Mouse (Mus musculus) brain, adult 2 months (tissue): ENCODE data around the gene Ddx18.

Source experiments
- DNase-seq: peaks from one replicate; pipeline ENCODE4 v3.0.0; 2011; ENCODE audit warnings: low read depth, low spot score

Ddx18 gene

DNA sequence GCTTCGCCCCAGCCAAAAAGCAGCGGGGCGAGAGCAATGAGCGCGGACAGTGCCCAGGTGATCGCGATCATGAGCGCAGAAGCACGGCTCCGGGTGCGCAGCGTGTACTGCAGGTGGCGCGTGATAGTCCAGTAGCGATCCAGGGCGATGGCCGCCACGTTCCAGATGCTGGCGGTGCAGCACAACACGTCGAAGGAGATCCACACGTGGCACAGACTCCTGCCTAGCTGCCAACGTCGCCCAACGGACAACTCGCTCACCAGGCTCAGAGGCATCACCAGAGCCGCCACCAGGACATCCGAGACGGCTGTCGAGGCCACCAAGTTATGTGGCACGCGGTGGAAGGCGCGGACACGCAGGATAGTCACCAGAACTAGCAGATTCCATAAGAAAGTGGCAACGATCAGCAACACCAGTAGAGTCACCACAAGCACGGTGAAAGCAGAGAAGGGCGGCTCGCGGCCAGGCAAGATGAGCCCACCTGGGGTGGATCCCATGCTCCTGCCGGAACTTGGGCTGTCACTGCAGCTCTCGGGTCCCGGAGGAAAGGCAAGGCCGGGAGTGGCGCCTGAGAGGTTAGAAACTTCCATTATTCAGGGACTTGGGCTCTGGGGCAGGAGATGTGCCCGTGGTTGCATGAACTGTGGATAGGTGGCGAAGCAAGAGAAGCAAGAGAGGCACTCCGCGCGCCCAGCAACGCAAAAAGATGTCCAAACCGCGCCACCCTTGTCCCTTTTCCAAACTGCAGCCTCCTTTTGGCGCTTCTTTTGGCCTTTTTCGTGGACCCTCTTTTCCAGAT, 40.0 kb downstream of the Ddx18 start:
- DNase-seq = peak; percentile 17

DNA sequence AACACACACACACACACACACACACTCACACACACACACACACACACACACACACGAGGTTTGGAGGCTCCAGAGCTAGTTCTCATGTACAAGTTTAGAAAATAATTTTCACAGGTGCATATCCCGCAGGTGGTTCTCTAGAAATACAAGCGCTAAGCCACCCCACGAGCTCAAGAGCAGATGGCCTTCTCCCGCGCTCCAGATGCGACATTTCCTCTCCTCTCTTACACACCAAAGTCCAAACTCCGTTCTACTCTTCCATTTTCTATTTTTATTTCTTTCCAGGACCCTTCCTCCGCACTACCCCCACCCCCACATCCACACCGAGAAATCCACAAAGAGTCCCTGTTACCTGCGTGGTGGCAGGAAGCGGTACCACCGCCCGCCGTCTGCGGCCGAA, 40.7 kb downstream of the Ddx18 start:
- peak; percentile 61 for DNase-seq

DNA sequence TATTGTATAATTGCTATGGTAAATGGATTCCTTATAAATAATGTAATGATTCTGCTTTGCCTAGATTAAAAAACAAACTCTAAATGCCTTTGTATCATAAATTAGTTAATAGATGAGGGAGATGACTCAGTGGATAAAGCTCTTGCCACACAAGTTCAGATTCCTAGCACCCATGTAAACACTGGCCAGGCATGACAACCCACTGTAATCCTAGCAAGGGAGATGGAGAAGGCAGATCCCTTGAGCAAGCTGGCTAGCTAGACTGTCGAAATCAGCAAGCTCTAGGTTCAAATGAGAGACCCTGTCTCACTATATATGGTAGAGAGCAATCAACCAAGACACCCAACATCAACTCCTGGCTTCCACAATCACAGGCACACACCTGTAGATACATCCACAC, 49.2 kb downstream of the Ddx18 start:
- DNase-seq = no peak

DNA sequence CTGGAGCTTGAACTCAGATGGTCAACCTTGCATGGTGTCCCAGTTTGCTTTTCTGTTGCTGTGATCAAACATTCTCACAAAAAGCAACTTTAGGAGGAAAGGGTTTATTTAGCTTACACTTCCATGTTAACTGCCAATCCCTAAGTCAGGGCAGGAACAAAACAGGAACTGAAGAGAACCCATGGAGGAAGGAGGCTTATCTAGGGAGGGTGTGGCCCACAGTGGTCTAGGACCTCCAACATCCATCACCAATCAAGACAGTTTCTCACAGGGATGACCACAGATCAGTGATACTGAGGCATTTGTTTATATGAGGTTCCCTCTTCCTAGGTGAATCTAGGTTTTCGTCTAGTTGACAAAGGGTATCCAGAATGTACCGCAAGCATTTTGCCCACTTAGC, 55.8 kb downstream of the Ddx18 start:
- DNase-seq = no peak

DNA sequence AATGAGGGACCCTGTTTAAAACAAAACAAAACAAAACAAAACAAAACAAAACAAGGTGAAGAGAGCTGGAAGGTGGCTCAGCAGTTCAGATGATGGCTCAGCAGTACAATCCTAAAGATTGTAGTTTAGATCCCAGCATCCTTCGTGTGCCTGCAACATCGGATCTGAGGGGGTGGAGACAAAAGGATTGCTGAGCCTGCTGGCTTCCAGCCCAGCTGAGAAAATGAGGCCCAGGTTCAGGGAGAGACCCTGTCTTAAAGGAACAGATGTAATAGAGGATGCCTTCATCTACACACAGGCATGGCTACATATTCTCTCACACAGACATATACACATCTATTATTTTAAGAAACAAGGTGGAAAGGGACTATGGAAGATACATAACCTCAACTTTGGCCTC, 56.6 kb downstream of the Ddx18 start:
- no peak for DNase-seq

DNA sequence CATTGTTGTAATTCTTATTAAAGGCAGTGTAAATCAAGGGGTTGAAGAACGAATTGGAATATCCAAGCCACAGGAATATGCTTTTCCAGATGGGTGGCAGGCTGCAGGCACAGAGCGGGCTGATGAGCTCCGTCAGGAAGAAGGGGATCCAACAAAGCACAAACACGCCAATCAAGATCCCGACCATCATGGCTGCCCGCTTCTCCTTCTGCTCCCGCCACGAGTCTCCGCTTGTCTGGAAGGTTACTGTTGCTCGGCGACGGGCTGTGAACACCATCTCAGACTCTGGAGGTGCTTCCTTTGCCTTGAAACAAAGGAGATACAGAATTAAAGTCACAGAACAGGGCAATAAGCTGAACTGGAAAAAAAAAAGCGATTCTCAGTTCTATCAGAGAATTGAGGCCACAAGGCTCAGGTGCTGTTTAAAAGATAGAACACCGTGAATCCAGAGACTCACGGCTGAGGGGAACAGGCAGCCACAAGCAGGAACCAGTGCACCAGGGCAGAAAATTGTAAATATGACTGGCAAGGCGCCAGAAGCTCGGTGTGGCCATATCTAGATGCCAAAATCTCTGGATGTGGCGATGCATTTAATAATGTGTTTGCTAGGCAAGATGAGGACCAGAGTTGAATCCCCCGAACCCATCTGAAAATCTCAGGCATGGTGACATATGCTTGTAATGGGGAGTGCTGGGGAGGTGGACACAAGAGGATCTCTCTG, 57.2 kb downstream of the Ddx18 start:
- DNase-seq = peak; percentile 13

DNA sequence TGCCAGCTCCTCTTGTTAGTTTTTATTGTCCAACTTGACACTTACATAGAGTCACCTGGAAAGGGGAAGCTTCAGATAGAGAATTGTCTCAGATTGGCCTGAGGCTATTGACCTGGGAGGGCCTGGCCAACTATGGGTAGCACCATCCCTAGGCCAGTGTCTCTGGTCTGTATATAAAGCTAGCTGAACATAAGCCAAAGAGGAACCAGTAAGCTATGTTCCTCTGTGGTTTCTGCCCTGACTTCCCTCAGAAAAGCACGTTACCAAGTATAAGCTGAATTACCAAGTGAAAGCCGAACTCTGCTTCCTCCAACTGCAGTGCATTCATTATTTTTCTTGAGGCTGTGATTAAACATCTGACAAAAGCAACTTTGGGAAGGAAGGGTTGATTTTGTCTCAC, 59.1 kb downstream of the Ddx18 start:
- DNase-seq = no peak
